Mouse (Mus musculus) MEL (cell line): ENCODE data around the gene Zdhhc11. TPM values are rescaled to one million over a fixed set of nuclear protein-coding genes. Genes with fewer than 3 reads are reported as not detected.

Experiments used
- DNase-seq: peaks from one replicate; pipeline ENCODE4 v3.0.0; 2011; ENCODE audit warnings: low read depth, low spot score
- H3K27ac ChIP-seq: 2 replicates; pipeline ENCODE4 v1.5.1; 2012; ENCODE audit warnings: low read depth, mild to moderate bottlenecking, control low read depth, low read length, moderate library complexity; ENCODE audit not compliant: control insufficient read depth
- H3K27me3 ChIP-seq, 2 experiments: fragments of 150-350 bp in 1 of 2; sonication (generic) in 1 of 2; 2 replicates each; pipeline ENCODE4 v1.6.1; 2012; ENCODE audit warnings: low read length in 2 of 2, mild to moderate bottlenecking in 2 of 2, improper control_type of control experiment in 1 of 2, moderate library complexity in 1 of 2; ENCODE audit not compliant: insufficient read depth in 2 of 2, control insufficient read depth in 1 of 2
- H3K36me3 ChIP-seq, 2 experiments: 2 replicates each; pipeline ENCODE4 v1.6.1; 2012 to 2014; ENCODE audit warnings: low read length in 2 of 2, improper control_type of control experiment in 1 of 2, inconsistent platforms in 1 of 2, mild to moderate bottlenecking in 1 of 2; ENCODE audit not compliant: insufficient read depth in 2 of 2, control insufficient read depth in 1 of 2
- H3K4me1 ChIP-seq, 2 experiments: fragments of 150-350 bp in 1 of 2; sonication (generic) in 1 of 2; 2 replicates each; pipeline ENCODE4 v1.6.1; 2012; ENCODE audit warnings: low read length in 2 of 2, improper control_type of control experiment in 1 of 2, mild to moderate bottlenecking in 1 of 2; ENCODE audit not compliant: insufficient read depth in 2 of 2, control insufficient read depth in 1 of 2
- H3K4me3 ChIP-seq, 2 experiments: fragments of 150-350 bp in 1 of 2; sonication (generic) in 1 of 2; 2 replicates each; pipeline ENCODE4 v1.5.1; 2012; ENCODE audit warnings: low read depth in 2 of 2, low read length in 2 of 2, mild to moderate bottlenecking in 2 of 2, moderate library complexity in 2 of 2, control low read depth in 1 of 2, improper control_type of control experiment in 1 of 2; ENCODE audit not compliant: control insufficient read depth in 1 of 2, insufficient read depth in 1 of 2
- H3K79me2 ChIP-seq: 2 replicates; pipeline ENCODE4 v1.6.1; 2012; ENCODE audit warnings: mild to moderate bottlenecking, low read length, moderate library complexity; ENCODE audit not compliant: control insufficient read depth, poor library complexity, insufficient read depth
- H3K9ac ChIP-seq: 2 replicates; pipeline ENCODE4 v1.6.1; 2012; ENCODE audit warnings: low read depth, mild to moderate bottlenecking, control low read depth, low read length, moderate library complexity; ENCODE audit not compliant: control insufficient read depth, poor library complexity, severe bottlenecking
- H3K9me3 ChIP-seq: fragments of 150-350 bp; sonication (generic); replicated peaks from 2 replicates; pipeline ENCODE4 v1.6.1; 2012; ENCODE audit warnings: mild to moderate bottlenecking, low read length, improper control_type of control experiment, moderate library complexity; ENCODE audit not compliant: insufficient read depth
- CHD1 ChIP-seq: IDR thresholded peaks from 2 replicates; pipeline ENCODE4 v1.6.1; 2012; ENCODE audit warnings: low read depth, mild to moderate bottlenecking, inconsistent platforms, low read length, improper control_type of control experiment
- CTCF ChIP-seq, 3 experiments: IDR thresholded peaks in 2 of 3; conservative IDR thresholded peaks in 1 of 3; 2 replicates each; pipeline ENCODE4 v1.5.1; 2011 to 2012; ENCODE audit warnings: low read length in 3 of 3, low read depth in 2 of 3, mild to moderate bottlenecking in 2 of 3, improper control_type of control experiment in 1 of 3, inconsistent platforms in 1 of 3, mixed read lengths in 1 of 3, moderate library complexity in 1 of 3; ENCODE audit not compliant: control insufficient read depth in 1 of 3, insufficient read depth in 1 of 3, poor library complexity in 1 of 3, severe bottlenecking in 1 of 3
- EP300 ChIP-seq, 2 experiments: IDR thresholded peaks; 2 replicates each; pipeline ENCODE4 v1.6.1; 2011; ENCODE audit warnings: improper control_type of control experiment in 2 of 2, low read length in 2 of 2, low read depth in 1 of 2, mild to moderate bottlenecking in 1 of 2
- GABPA ChIP-seq: IDR thresholded peaks from 2 replicates; pipeline ENCODE4 v1.6.1; 2012; ENCODE audit warnings: low read depth, mild to moderate bottlenecking, inconsistent platforms, low read length, improper control_type of control experiment, moderate library complexity
- KAT2A ChIP-seq: conservative IDR thresholded peaks from 2 replicates; pipeline ENCODE4 v1.6.1; 2012; ENCODE audit warnings: low read depth, low read length, improper control_type of control experiment, inconsistent platforms
- MAFK ChIP-seq: IDR thresholded peaks from 2 replicates; pipeline ENCODE4 v1.6.1; 2011; ENCODE audit warnings: low read depth, mild to moderate bottlenecking, low read length, improper control_type of control experiment, borderline replicate concordance
- MAX ChIP-seq: IDR thresholded peaks from 2 replicates; pipeline ENCODE4 v1.6.1; 2011; ENCODE audit warnings: low read length, improper control_type of control experiment
- MAZ ChIP-seq: IDR thresholded peaks from 2 replicates; pipeline ENCODE4 v1.6.1; 2012; ENCODE audit warnings: low read depth, mild to moderate bottlenecking, inconsistent platforms, low read length, improper control_type of control experiment
- MEF2A ChIP-seq: IDR thresholded peaks from 2 replicates; pipeline ENCODE4 v1.6.1; 2014; ENCODE audit warnings: low read depth, mild to moderate bottlenecking, inconsistent platforms, low read length, improper control_type of control experiment; ENCODE audit not compliant: poor library complexity, insufficient replicate concordance, severe bottlenecking; ENCODE audit errors: extremely low read depth
- MXI1 ChIP-seq: IDR thresholded peaks from 2 replicates; pipeline ENCODE4 v1.6.1; 2011; ENCODE audit warnings: mild to moderate bottlenecking, low read depth, low read length, improper control_type of control experiment
- MYC ChIP-seq: IDR thresholded peaks from 2 replicates; pipeline ENCODE4 v1.6.1; 2011; ENCODE audit warnings: low read depth, mild to moderate bottlenecking, low read length, improper control_type of control experiment, moderate library complexity
- NRF1 ChIP-seq: IDR thresholded peaks from 2 replicates; pipeline ENCODE4 v1.6.1; 2014; ENCODE audit warnings: low read depth, mild to moderate bottlenecking, inconsistent platforms, low read length, improper control_type of control experiment, moderate library complexity; ENCODE audit not compliant: poor library complexity, insufficient read depth, severe bottlenecking
- POLR2AphosphoS2 ChIP-seq: IDR thresholded peaks from 2 replicates; pipeline ENCODE4 v1.6.1; 2011; ENCODE audit warnings: low read length, improper control_type of control experiment
- POLR2AphosphoS5 ChIP-seq: IDR thresholded peaks from 2 replicates; pipeline ENCODE4 v1.6.1; 2012; ENCODE audit warnings: low read depth, borderline replicate concordance, mild to moderate bottlenecking, inconsistent platforms, low read length, moderate library complexity, mixed read lengths
- SMC3 ChIP-seq: IDR thresholded peaks from 2 replicates; pipeline ENCODE4 v1.6.1; 2011; ENCODE audit warnings: low read depth, low read length, improper control_type of control experiment
- TCF12 ChIP-seq: IDR thresholded peaks from 2 replicates; pipeline ENCODE4 v1.6.1; 2014; ENCODE audit warnings: low read depth, mild to moderate bottlenecking, inconsistent platforms, low read length, improper control_type of control experiment, moderate library complexity
- UBTF ChIP-seq: IDR thresholded peaks from 2 replicates; pipeline ENCODE4 v1.6.1; 2012; ENCODE audit warnings: low read depth, mild to moderate bottlenecking, inconsistent platforms, low read length, improper control_type of control experiment, moderate library complexity, borderline replicate concordance; ENCODE audit not compliant: insufficient read depth
- USF2 ChIP-seq, 2 experiments: IDR thresholded peaks; 2 replicates each; pipeline ENCODE4 v1.6.1; 2011 to 2012; ENCODE audit warnings: improper control_type of control experiment in 2 of 2, low read length in 2 of 2, borderline replicate concordance in 1 of 2, inconsistent platforms in 1 of 2, low read depth in 1 of 2, mild to moderate bottlenecking in 1 of 2; ENCODE audit not compliant: insufficient read depth in 1 of 2
- ZC3H11A ChIP-seq: IDR thresholded peaks from 2 replicates; pipeline ENCODE4 v1.6.1; 2012; ENCODE audit warnings: low read depth, mild to moderate bottlenecking, inconsistent platforms, low read length, improper control_type of control experiment
- ZKSCAN1 ChIP-seq: IDR thresholded peaks from 2 replicates; pipeline ENCODE4 v1.6.1; 2012; ENCODE audit warnings: low read depth, mild to moderate bottlenecking, inconsistent platforms, low read length, improper control_type of control experiment, moderate library complexity
- polyA plus RNA-seq, 2 experiments: library from polyadenylated mRNA; stranded (reverse) in 1 of 2; unstranded in 1 of 2; fragments of >175 nt in 1 of 2; fragments of >200 nt in 1 of 2; gene quantifications; 2 replicates each; pipeline versions ENCODE4 v1.2.1 to v1.2.4; 2012; ENCODE audit warnings: low replicate concordance in 2 of 2, low read depth in 1 of 2; ENCODE audit not compliant: insufficient read length in 2 of 2, insufficient read depth in 1 of 2, missing spikeins in 1 of 2
- total RNA-seq: library from RNA; depleted of rRNA; stranded (reverse); fragments of 300-350 nt; gene quantifications from 2 replicates; pipeline ENCODE4 v1.2.3, GENCODE M21; 2012

Gene Zdhhc11
- total and polyA plus RNA-seq, 3 experiments, result not detected

DNA sequence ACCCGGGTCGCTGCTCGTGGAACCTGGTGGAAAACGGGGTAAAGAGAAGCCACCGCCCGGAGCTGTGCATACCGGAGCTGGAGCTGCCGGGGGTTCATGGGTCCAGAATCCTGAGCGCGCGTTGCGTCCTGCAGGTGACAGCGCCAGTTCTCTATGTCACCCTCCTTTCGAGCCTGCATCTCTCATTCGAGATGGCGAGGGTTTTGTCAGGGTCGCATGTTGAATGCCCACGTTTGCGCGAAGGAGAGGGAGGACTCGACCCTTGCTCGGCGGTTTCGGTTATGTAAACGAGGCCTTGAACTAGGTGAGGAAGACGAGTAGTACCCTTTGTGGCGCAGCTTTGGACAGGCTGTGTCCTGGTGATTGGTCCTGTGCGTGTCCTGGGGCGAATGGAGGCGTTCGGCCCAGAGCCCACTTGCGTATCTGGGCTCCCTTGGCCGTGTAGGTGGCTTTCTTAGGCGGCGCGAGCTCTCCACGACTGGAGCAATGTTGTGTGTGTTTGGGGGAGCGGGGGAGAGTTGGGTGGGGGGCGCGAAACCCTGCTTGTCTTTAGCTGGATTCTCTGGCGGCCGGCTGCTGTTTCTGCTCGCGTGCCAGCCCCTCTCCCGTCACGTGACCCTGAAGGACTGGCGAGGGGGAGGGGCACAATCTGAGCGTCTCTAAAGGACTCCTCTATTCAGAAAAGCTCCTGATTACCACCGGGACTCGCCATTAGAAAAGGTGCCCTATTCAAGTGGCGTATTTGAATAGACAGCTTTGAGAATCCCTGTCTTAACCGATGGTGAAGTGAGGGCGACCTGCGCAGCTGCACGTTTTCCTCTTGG lies 46.4 kb downstream of the Zdhhc11 start:
- no peak overlapping the region for H3K4me3 ChIP-seq
- TF ChIP-seq MAX (no peak), MAZ (no peak), EP300 (IDR thresholded peaks at IDR 0.05; ENCODE audit: low read depth in 1 of 2, low read length in 2 of 2) (no peak), CTCF (IDR thresholded peaks at IDR 0.05 in 2 of 3, conservative IDR thresholded peaks at IDR 0.05 in 1 of 3; ENCODE audit: control insufficient read depth in 1 of 3, insufficient read depth in 1 of 3, low read depth in 2 of 3, low read length in 3 of 3, poor library complexity in 1 of 3, severe bottlenecking in 1 of 3) (no peak), USF2 (IDR thresholded peaks at IDR 0.05; ENCODE audit: borderline replicate concordance in 1 of 2, insufficient read depth in 1 of 2, low read depth in 1 of 2, low read length in 2 of 2) (no peak), MXI1 (no peak), MYC (no peak), ZC3H11A (no peak), MAFK (no peak), SMC3 (no peak), UBTF (no peak)
- H3K79me2 ChIP-seq, result no peaks in the 10 kb centered on the region
- H3K36me3 ChIP-seq, result no peaks in the 10 kb centered on the region
- H3K4me1 ChIP-seq, result 0 out of 4 replicates have a peak, but pooled peaks cover 0 to 3% of the 10 kb centered on the region in 2 experiments
- H3K9me3 ChIP-seq, result no peaks in the 10 kb centered on the region
- no peak overlapping the region for H3K9ac ChIP-seq
- DNase-seq, result no peak
- H3K27ac ChIP-seq, result no peak overlapping the region
- peaks cover 0 to 4% of the 10 kb centered on the region in 2 experiments; a peak in 3 of 4 replicates for H3K27me3 ChIP-seq

DNA sequence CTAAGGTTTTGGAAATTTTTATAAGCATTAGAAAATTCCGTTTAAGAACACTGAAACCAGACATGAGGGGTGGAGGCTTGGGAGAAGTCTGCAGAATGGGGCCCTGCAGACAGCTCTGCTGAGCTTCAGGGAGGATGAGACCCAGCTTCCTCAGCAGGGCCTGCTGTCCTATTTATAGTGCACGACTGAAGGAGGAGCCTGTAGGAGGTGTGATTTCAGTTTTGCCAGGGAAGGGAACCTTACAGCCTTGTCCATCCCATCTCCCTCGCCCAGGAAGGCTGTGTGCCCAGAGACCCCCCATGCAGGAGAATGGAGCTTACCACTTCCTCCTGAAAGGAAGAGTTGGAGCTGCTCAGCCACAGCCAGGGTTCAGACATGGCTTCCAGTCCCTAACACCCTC lies 47.0 kb downstream of the Zdhhc11 start:
- no peak for TF ChIP-seq USF2 (IDR thresholded peaks at IDR 0.05; ENCODE audit: borderline replicate concordance in 1 of 2, insufficient read depth in 1 of 2, low read depth in 1 of 2, low read length in 2 of 2)
- no peak for TF ChIP-seq MEF2A
- no peak for TF ChIP-seq GABPA
- no peak for TF ChIP-seq ZKSCAN1
- no peak for TF ChIP-seq KAT2A
- TF ChIP-seq EP300 (IDR thresholded peaks at IDR 0.05; ENCODE audit: low read depth in 1 of 2, low read length in 2 of 2), result no peak
- TF ChIP-seq POLR2AphosphoS5, result no peak
- no peak for TF ChIP-seq TCF12
- no peak for TF ChIP-seq POLR2AphosphoS2
- no peak for TF ChIP-seq NRF1
- TF ChIP-seq CHD1, result no peak
- H3K27ac ChIP-seq, result no peak overlapping the region
- H3K79me2 ChIP-seq, result no peaks in the 10 kb centered on the region
- no peak for DNase-seq
- H3K9ac ChIP-seq, result no peak overlapping the region
- H3K27me3 ChIP-seq, result peaks cover 0 to 4% of the 10 kb centered on the region in 2 experiments; a peak in 3 of 4 replicates
- H3K4me1 ChIP-seq, result 0 out of 4 replicates have a peak, but pooled peaks cover 0 to 3% of the 10 kb centered on the region in 2 experiments
- H3K4me3 ChIP-seq, result no peak overlapping the region
- no peaks in the 10 kb centered on the region for H3K9me3 ChIP-seq
- no peaks in the 10 kb centered on the region for H3K36me3 ChIP-seq
